Mouse (Mus musculus): ENCODE results near the gene Pira2. TPM values are rescaled to one million over a fixed set of nuclear protein-coding genes. Genes with fewer than 3 reads are reported as not detected.

The Pira2 gene
- polyA plus RNA-seq, 1 experiment from 2014 or later, result not detected

Other genes with a start within 250 kb of the Pira2 start
- 0.25 TPM in 1 of 2 replicates, not detected in the other for gene Oscar, start 228.9 kb downstream of the Pira2 start, polyA plus RNA-seq (2014; fragmentation: Nextera tagmentation; extraction: Ambion mirVana)
- 417 and 419 TPM in 2 replicates for gene Ndufa3, start 227.7 kb downstream of the Pira2 start, polyA plus RNA-seq (2014; fragmentation: Nextera tagmentation; extraction: Ambion mirVana)
- gene Tfpt, start 215.1 kb downstream of the Pira2 start, polyA plus RNA-seq (2014; fragmentation: Nextera tagmentation; extraction: Ambion mirVana), result 35.7 and 36.7 TPM in 2 replicates
- gene Prpf31, start 215.1 kb downstream of the Pira2 start, polyA plus RNA-seq (2014; fragmentation: Nextera tagmentation; extraction: Ambion mirVana), result 141 and 147 TPM in 2 replicates
- 74.7 and 75.4 TPM in 2 replicates for gene Cnot3, start 199.8 kb downstream of the Pira2 start, polyA plus RNA-seq (2014; fragmentation: Nextera tagmentation; extraction: Ambion mirVana)
- gene Leng1, start 179.2 kb downstream of the Pira2 start, polyA plus RNA-seq (2014; fragmentation: Nextera tagmentation; extraction: Ambion mirVana), result 16.9 and 18.2 TPM in 2 replicates
- 2.7 and 3.3 TPM in 2 replicates for gene Tmc4, start 167.5 kb downstream of the Pira2 start, polyA plus RNA-seq (2014; fragmentation: Nextera tagmentation; extraction: Ambion mirVana)
- 236 and 244 TPM in 2 replicates for gene Tsen34, start 152.2 kb downstream of the Pira2 start, polyA plus RNA-seq (2014; fragmentation: Nextera tagmentation; extraction: Ambion mirVana)
- gene Mboat7, start 151.5 kb downstream of the Pira2 start, polyA plus RNA-seq (2014; fragmentation: Nextera tagmentation; extraction: Ambion mirVana), result 30.2 and 33.5 TPM in 2 replicates
- gene Rps9, start 141.1 kb downstream of the Pira2 start, polyA plus RNA-seq (2014; fragmentation: Nextera tagmentation; extraction: Ambion mirVana), result 1,156 and 1,182 TPM in 2 replicates
- gene Pirb, start 124.7 kb downstream of the Pira2 start, polyA plus RNA-seq (2014; fragmentation: Nextera tagmentation; extraction: Ambion mirVana), result 0.08 and 0.27 TPM in 2 replicates
- gene Gm15448, start 19.4 kb downstream of the Pira2 start, polyA plus RNA-seq (2014; fragmentation: Nextera tagmentation; extraction: Ambion mirVana), result not detected in 2 replicates
- gene Gm14548, start 53.1 kb upstream of the Pira2 start, polyA plus RNA-seq (2014; fragmentation: Nextera tagmentation; extraction: Ambion mirVana), result not detected in 2 replicates
- gene Lilra6, start 70.5 kb upstream of the Pira2 start, polyA plus RNA-seq (2014; fragmentation: Nextera tagmentation; extraction: Ambion mirVana), result not detected in 2 replicates
- gene Lair1, start 218.2 kb upstream of the Pira2 start, polyA plus RNA-seq (2014; fragmentation: Nextera tagmentation; extraction: Ambion mirVana), result 0.89 and 1.2 TPM in 2 replicates